Mouse (Mus musculus): ENCODE measurements around the gene Hadha. TPM values are rescaled to one million over a fixed set of nuclear protein-coding genes. Genes with fewer than 3 reads are reported as not detected.
A peak's percentile ranks its signal among the peaks of the same experiment; 100 is the strongest.

Gene Hadha
- total and polyA plus RNA-seq, 3 experiments: 29.8 to 162 (median 121) TPM

DNA sequence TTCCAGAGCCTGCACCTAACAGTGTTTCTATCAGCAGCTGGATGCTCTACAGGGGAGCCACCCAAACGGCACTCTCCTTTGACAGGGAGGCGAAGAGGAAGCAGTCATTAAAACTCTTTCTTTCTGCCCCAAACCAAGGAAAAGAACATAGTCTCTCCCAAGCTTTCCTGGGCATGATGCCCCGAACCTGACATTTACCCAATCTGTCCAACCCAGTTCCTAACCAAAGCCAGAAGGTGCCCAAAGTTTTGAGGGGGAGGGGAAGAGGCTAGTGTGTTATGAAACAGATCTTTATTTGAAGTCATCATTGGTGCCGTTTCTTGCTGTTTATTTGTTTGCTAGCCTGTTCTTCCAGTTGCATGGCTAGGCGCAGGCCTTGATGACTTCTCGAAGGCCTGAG lies 59.2 kb downstream of the Hadha start:
- DNase-seq (ENCODE audit: low spot score): no peak
- H3K4me1 ChIP-seq (ENCODE audit: insufficient read depth, low read depth, low read length): no peaks in the 10 kb centered on the region
- no peak for TF ChIP-seq GATA1 (IDR thresholded peaks at IDR 0.05; ENCODE audit: borderline replicate concordance, low read length)
- TF ChIP-seq GATA2 (IDR thresholded peaks at IDR 0.05; ENCODE audit: borderline replicate concordance, low read depth, low read length): no peak
- TF ChIP-seq TAL1 (conservative IDR thresholded peaks at IDR 0.05; ENCODE audit: low read depth, low read length): no peak
- no peak for TF ChIP-seq POLR2AphosphoS5 (IDR thresholded peaks at IDR 0.05; ENCODE audit: insufficient replicate concordance, low read depth, low read length)
- no peak for TF ChIP-seq CTCF (IDR thresholded peaks at IDR 0.05; ENCODE audit: low read depth, low read length)
- no peak overlapping the region for H3K4me3 ChIP-seq (ENCODE audit: low read depth, low read length)
- H3K9me3 ChIP-seq (replicated peaks): peaks cover 19% of the 10 kb centered on the region
- H3K36me3 ChIP-seq (replicated peaks): no peaks in the 10 kb centered on the region
- ATAC-seq (ENCODE audit: extremely low read depth, insufficient number of reproducible peaks, low FRiP score, poor library complexity, severe bottlenecking): no peak
- H3K27me3 ChIP-seq (ENCODE audit: insufficient read depth, low read length): peaks cover 13% of the 10 kb centered on the region

DNA sequence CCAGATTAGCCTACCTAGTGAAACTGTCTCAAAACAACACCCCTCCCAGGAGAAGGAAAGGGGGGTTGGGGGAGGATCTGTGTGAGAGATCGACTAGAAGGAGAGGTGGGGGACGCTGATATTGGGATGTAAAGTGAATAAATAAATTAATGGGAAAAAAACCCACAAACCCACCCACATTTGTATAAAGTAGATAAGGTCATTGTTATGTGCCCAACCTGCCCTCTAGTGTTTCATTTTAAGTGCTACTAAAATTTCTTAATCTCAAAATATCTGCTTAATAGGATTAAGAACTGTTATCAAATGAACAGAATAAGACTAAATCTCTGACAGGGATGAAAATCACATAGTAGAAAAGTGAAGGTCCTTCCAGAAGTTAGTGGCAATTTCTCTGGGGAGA lies 60.6 kb downstream of the Hadha start:
- DNase-seq (ENCODE audit: low spot score): no peak
- no peak for TF ChIP-seq GATA1 (IDR thresholded peaks at IDR 0.05; ENCODE audit: borderline replicate concordance, low read length)
- TF ChIP-seq POLR2AphosphoS5 (IDR thresholded peaks at IDR 0.05; ENCODE audit: insufficient replicate concordance, low read depth, low read length): no peak
- no peaks in the 10 kb centered on the region for H3K36me3 ChIP-seq (replicated peaks)
- H3K4me1 ChIP-seq (ENCODE audit: insufficient read depth, low read depth, low read length): no peaks in the 10 kb centered on the region
- peaks cover 13% of the 10 kb centered on the region for H3K27me3 ChIP-seq (ENCODE audit: insufficient read depth, low read length)
- peaks cover 5% of the 10 kb centered on the region for H3K9me3 ChIP-seq (replicated peaks)
- ATAC-seq (ENCODE audit: extremely low read depth, insufficient number of reproducible peaks, low FRiP score, poor library complexity, severe bottlenecking): no peak
- H3K4me3 ChIP-seq (ENCODE audit: low read depth, low read length): no peak overlapping the region

DNA sequence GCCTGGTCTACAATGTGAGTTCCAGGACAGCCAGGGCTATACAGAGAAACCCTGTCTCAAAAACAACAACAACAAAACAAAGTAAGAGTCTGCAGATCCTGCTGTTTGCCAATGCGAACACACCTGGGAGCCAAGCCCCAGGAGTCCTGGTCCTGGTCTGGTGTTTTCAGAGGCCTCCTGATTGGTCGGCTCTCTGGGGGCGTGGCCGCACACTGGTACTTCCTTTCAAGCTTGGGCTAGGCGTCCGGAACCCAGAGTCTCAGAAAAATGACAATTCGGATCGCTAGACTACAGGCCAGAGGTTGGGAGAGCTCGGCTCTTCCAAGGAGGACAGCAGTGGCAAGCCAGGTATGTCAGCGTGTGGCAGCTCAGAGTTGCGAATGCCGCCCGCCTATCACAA lies 62.3 kb downstream of the Hadha start:
- TF ChIP-seq CTCF (IDR thresholded peaks at IDR 0.05; ENCODE audit: low read depth, low read length) (no peak), GATA2 (IDR thresholded peaks at IDR 0.05; ENCODE audit: borderline replicate concordance, low read depth, low read length) (no peak), TAL1 (conservative IDR thresholded peaks at IDR 0.05; ENCODE audit: low read depth, low read length) (no peak), POLR2AphosphoS5 (IDR thresholded peaks at IDR 0.05; ENCODE audit: insufficient replicate concordance, low read depth, low read length) (no peak), GATA1 (IDR thresholded peaks at IDR 0.05; ENCODE audit: borderline replicate concordance, low read length) (no peak)
- Histone ChIP-seq H3K4me1 (ENCODE audit: insufficient read depth, low read depth, low read length) (no peaks in the 10 kb centered on the region), H3K27me3 (ENCODE audit: insufficient read depth, low read length) (peaks cover 13% of the 10 kb centered on the region; the same call in 1 of the 2 replicates), H3K36me3 (replicated peaks) (no peaks in the 10 kb centered on the region), H3K9me3 (replicated peaks) (no peaks in the 10 kb centered on the region), H3K4me3 (ENCODE audit: low read depth, low read length) (no peak overlapping the region; the same call in 1 of the 2 replicates)
- DNase-seq (ENCODE audit: low spot score) (peak; percentile 1), ATAC-seq (ENCODE audit: extremely low read depth, insufficient number of reproducible peaks, low FRiP score, poor library complexity, severe bottlenecking) (no peak)

GRCm38 (mm10) chr5:30072825-30073821 lies 81.8 kb downstream of the Hadha start, which contains the start of gene Tyms:
Gene Tyms, minus strand, starts transcription at chr5:30073617.
- Histone ChIP-seq H3K4me1 (ENCODE audit: insufficient read depth, low read depth, low read length) (peaks cover 23% of the 10 kb centered on the region), H3K27me3 (ENCODE audit: insufficient read depth, low read length) (no peaks in the 10 kb centered on the region), H3K4me3 (ENCODE audit: low read depth, low read length) (peak within 1 kb of the TSS; percentile 98), H3K36me3 (replicated peaks) (peaks cover 38% of the 10 kb centered on the region), H3K9me3 (replicated peaks) (no peaks in the 10 kb centered on the region)
- DNase-seq (ENCODE audit: low spot score) (peak; percentile 68), ATAC-seq (ENCODE audit: extremely low read depth, insufficient number of reproducible peaks, low FRiP score, poor library complexity, severe bottlenecking) (peak; percentile 84)
- TF ChIP-seq TAL1 (conservative IDR thresholded peaks at IDR 0.05; ENCODE audit: low read depth, low read length) (no peak), CTCF (IDR thresholded peaks at IDR 0.05; ENCODE audit: low read depth, low read length) (no peak)

- Histone ChIP-seq H3K27me3 (ENCODE audit: insufficient read depth, low read length) (no peaks in the 10 kb centered on the region), H3K36me3 (replicated peaks) (peaks cover 45% of the 10 kb centered on the region), H3K9me3 (replicated peaks) (no peaks in the 10 kb centered on the region), H3K4me1 (ENCODE audit: insufficient read depth, low read depth, low read length) (peaks cover 28% of the 10 kb centered on the region), H3K4me3 (ENCODE audit: low read depth, low read length) (peak overlapping the region; percentile 98)
- TF ChIP-seq CTCF (IDR thresholded peaks at IDR 0.05; ENCODE audit: low read depth, low read length) (no peak), POLR2AphosphoS5 (IDR thresholded peaks at IDR 0.05; ENCODE audit: insufficient replicate concordance, low read depth, low read length) (no peak), GATA2 (IDR thresholded peaks at IDR 0.05; ENCODE audit: borderline replicate concordance, low read depth, low read length) (no peak), TAL1 (conservative IDR thresholded peaks at IDR 0.05; ENCODE audit: low read depth, low read length) (no peak), GATA1 (IDR thresholded peaks at IDR 0.05; ENCODE audit: borderline replicate concordance, low read length) (no peak)
- no peak for DNase-seq (ENCODE audit: low spot score)
- ATAC-seq (ENCODE audit: extremely low read depth, insufficient number of reproducible peaks, low FRiP score, poor library complexity, severe bottlenecking): no peak
Observed at GRCm38 (mm10) chr5:30072377-30072776, 82.6 kb downstream of the Hadha start.

GRCm38 (mm10) chr5:30071677-30072076 lies 83.3 kb downstream of the Hadha start:
- no peak for TF ChIP-seq POLR2AphosphoS5 (IDR thresholded peaks at IDR 0.05; ENCODE audit: insufficient replicate concordance, low read depth, low read length)
- TF ChIP-seq GATA1 (IDR thresholded peaks at IDR 0.05; ENCODE audit: borderline replicate concordance, low read length): no peak
- no peak for TF ChIP-seq CTCF (IDR thresholded peaks at IDR 0.05; ENCODE audit: low read depth, low read length)
- TF ChIP-seq GATA2 (IDR thresholded peaks at IDR 0.05; ENCODE audit: borderline replicate concordance, low read depth, low read length): no peak
- Histone ChIP-seq H3K27me3 (ENCODE audit: insufficient read depth, low read length) (no peaks in the 10 kb centered on the region), H3K9me3 (replicated peaks) (no peaks in the 10 kb centered on the region), H3K4me1 (ENCODE audit: insufficient read depth, low read depth, low read length) (peaks cover 29% of the 10 kb centered on the region), H3K4me3 (ENCODE audit: low read depth, low read length) (peak overlapping the region; percentile 98), H3K36me3 (replicated peaks) (peaks cover 52% of the 10 kb centered on the region)
- DNase-seq (ENCODE audit: low spot score) (no peak), ATAC-seq (ENCODE audit: extremely low read depth, insufficient number of reproducible peaks, low FRiP score, poor library complexity, severe bottlenecking) (no peak)

Other genes with a start within 250 kb of the Hadha start
- gene Il6, start 142.0 kb downstream of the Hadha start, total RNA-seq (2014; fragmentation: Nextera tagmentation): not detected in 2 replicates
- gene Il6, start 142.0 kb downstream of the Hadha start, total RNA-seq (2017): 0.16 TPM in 1 of 2 replicates, not detected in the other
- gene Il6, start 142.0 kb downstream of the Hadha start, polyA plus RNA-seq (2012): not detected in 2 replicates
- gene Tyms, start 81.5 kb downstream of the Hadha start, total RNA-seq (2014; fragmentation: Nextera tagmentation): 98.4 and 101 TPM in 2 replicates
- gene Tyms, start 81.5 kb downstream of the Hadha start, total RNA-seq (2017): 178 and 204 TPM in 2 replicates
- gene Tyms, start 81.5 kb downstream of the Hadha start, polyA plus RNA-seq (2012): 23.0 and 31.9 TPM in 2 replicates
- gene Garem2, start 50.0 kb downstream of the Hadha start, total RNA-seq (2014; fragmentation: Nextera tagmentation): not detected in 2 replicates
- under 0.01 and 0.06 TPM in 2 replicates for gene Garem2, start 50.0 kb downstream of the Hadha start, total RNA-seq (2017)
- gene Garem2, start 50.0 kb downstream of the Hadha start, polyA plus RNA-seq (2012): not detected in 2 replicates
- not detected in 2 replicates for gene 3110082J24Rik, start 49.1 kb downstream of the Hadha start, total RNA-seq (2014; fragmentation: Nextera tagmentation)
- gene 3110082J24Rik, start 49.1 kb downstream of the Hadha start, total RNA-seq (2017): not detected in 2 replicates
- not detected in 2 replicates for gene 3110082J24Rik, start 49.1 kb downstream of the Hadha start, polyA plus RNA-seq (2012)
- gene Hadhb, start 86 bp upstream of the Hadha start, total RNA-seq (2014; fragmentation: Nextera tagmentation): 61.4 and 74.9 TPM in 2 replicates
- 108 and 112 TPM in 2 replicates for gene Hadhb, start 86 bp upstream of the Hadha start, total RNA-seq (2017)
- 16.3 and 51.3 TPM in 2 replicates for gene Hadhb, start 86 bp upstream of the Hadha start, polyA plus RNA-seq (2012)
- gene Adgrf3, start 50.6 kb upstream of the Hadha start, total RNA-seq (2014; fragmentation: Nextera tagmentation): 1.1 and 1.3 TPM in 2 replicates
- 0.11 and 0.23 TPM in 2 replicates for gene Adgrf3, start 50.6 kb upstream of the Hadha start, total RNA-seq (2017)
- gene Adgrf3, start 50.6 kb upstream of the Hadha start, polyA plus RNA-seq (2012): 0.02 and 0.03 TPM in 2 replicates
- gene Selenoi, start 77.4 kb upstream of the Hadha start, total RNA-seq (2014; fragmentation: Nextera tagmentation): 49.7 and 54.0 TPM in 2 replicates
- gene Selenoi, start 77.4 kb upstream of the Hadha start, total RNA-seq (2017): 41.7 and 55.2 TPM in 2 replicates
- 0.95 and 1.6 TPM in 2 replicates for gene Selenoi, start 77.4 kb upstream of the Hadha start, polyA plus RNA-seq (2012)
- not detected in 2 replicates for gene Drc1, start 126.2 kb upstream of the Hadha start, total RNA-seq (2014; fragmentation: Nextera tagmentation)
- gene Drc1, start 126.2 kb upstream of the Hadha start, total RNA-seq (2017): not detected in 2 replicates
- gene Drc1, start 126.2 kb upstream of the Hadha start, polyA plus RNA-seq (2012): not detected in 2 replicates